Mouse (Mus musculus) fat pad, adult 2 months (tissue): ENCODE measurements around the gene Cdh13.

Experiments
- DNase-seq: peaks from one replicate; pipeline ENCODE4 v3.0.0-alpha.2; 2011; ENCODE audit warnings: low read depth, low spot score; ENCODE audit errors: extremely low read depth

Gene Cdh13

DNA sequence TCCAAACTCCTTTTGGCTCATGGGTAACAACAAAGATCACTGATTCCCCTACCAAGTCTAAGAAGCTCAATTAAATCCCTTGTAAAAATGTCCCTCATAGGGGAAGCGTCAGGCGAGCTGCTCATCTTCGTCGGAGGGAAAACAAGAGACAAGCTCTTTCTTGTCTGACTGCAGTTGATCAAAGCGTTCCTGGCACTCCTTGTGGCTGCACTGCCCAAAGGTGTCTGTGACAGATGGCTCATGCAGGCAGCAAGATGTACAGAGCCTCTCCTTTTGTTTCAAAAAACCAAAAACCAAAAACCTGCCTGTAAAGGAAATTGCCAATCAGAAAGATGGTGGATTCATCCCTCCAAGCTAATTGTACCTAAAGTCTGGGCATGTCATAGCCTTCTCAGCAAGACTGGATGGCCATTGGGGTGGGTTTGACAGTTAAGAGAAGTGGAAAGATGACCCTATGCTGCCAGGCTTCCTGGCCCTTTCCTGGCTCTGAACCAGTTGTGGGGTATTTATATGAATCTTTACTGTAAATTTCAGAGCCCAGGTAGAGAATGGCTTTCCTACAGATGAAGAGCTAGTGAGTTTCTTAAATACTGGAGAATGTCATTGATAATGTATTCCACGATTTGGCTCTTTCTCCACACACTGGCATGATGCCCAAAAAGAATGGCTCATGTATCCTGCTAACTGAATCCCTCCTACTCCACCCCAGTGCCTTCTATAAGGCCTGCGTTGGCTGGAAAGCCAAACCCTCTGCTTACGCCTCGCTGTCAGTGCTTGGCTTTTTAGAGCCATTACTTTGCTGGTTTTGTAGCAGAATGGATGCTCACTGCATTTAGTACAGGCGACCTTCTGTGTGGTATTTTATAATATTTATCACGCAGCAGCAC is 596.6 kb downstream of the Cdh13 start:
- no peak for DNase-seq

DNA sequence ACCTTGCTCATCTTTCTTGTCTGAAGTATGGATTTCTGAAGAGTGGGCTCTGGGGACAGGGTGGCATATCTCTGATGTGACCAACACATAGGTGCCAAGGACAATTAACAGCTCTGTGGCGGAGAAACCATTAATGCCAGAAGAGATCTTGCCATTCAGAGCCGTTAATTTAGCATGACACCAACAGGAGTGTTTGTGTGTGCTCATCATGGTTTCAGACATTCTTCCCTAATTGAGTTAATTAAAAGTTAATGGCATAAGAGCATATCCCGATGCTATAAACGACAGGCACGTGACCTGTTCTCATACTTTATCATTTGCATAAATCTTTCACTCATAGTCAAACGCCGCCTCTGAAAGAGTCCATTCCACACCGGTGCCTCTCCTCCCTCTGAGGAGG is 600.8 kb downstream of the Cdh13 start:
- no peak for DNase-seq

DNA sequence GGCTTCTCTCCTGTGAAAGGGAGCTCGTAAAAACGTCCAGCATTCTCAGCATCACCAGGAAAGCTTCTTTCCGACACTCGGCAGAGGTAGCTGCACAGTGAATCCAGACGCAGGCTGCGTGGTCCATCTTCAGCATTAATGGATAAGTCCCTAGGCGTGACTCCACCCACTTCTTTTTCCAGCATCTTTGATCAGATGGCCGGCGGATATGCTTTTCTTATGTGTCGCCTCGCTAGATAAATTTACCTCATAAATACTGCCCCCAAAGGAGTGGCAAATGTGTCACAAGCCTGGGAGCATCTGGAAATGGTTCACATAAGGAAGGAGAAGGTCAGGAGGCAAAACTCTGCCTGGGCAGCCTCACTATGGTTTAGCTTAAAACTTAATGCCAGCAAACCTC is 601.5 kb downstream of the Cdh13 start:
- DNase-seq: no peak

DNA sequence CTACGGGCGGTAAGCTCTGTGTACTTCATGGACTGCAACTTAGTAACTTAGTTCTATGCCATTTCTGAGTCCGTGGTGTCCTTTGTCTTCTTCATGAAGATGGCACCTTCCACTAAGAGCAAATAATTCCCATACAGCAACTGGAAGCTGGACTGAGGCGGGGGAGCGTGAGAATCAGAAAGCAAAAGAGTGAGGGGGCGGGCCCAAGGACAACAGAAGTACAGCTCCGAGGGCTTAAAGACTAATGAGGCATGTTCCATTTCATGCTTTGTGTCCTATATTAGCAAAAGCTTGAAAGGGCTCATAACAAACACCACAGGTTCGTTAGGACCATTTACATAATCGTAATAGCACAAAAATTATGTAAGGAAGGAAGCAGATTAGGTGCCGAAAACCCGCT is 618.9 kb downstream of the Cdh13 start:
- DNase-seq: no peak

DNA sequence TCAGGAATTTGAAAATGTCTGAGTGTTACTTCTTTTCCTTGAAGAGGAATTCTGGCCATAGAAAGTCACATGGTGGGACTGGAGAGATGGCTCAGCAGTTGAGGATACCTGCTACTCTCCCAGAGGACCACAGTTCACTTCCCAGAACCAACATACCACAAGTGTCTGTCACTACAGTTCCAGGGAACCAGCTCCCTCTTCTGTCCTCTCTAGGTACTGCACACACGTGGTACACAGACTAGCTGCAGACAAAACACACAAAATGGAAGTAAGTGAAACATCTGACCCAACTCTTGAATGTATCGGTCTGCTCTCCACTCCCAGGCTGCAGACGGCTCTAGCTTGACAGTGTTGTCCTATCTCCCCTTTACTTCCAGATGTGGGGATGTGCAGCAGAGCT is 633.0 kb downstream of the Cdh13 start:
- DNase-seq: no peak

DNA sequence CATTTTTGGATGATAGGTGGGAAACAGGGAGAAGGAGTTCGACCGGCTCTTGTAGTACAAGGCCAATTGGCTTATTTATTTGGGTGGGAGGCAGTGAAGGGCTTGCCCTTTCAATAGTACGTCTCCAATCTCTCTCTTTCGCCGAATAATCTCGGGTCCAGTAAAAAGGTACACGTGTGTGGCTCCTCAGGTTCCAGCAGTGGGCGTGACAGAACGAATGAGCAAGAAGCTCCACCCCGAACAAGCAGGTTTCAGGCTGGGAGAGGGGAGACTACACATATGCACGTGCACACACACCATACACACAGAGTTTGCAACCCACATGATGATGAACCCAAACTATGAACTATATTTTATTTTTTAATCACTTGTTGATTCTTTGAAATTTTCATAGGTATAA is 653.9 kb downstream of the Cdh13 start:
- DNase-seq: no peak

DNA sequence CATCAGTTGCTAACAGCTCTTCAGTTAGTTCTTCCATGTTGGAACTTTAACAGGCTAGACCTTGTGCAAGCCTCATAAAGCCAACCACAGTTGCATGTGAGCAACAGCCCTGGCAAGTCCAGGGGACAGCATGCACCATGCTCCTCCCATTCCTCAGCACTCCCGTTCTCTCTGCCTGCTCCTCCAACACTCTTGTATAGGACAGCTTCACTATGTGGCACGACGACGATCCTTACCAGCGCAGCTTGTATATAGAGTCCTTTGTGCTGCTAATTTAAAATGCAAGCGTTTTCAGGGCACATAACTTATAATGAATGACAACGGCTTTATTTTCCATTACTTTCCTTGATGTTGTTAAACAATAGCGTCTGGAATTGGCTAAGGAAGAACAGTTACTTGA is 654.5 kb downstream of the Cdh13 start:
- no peak for DNase-seq

DNA sequence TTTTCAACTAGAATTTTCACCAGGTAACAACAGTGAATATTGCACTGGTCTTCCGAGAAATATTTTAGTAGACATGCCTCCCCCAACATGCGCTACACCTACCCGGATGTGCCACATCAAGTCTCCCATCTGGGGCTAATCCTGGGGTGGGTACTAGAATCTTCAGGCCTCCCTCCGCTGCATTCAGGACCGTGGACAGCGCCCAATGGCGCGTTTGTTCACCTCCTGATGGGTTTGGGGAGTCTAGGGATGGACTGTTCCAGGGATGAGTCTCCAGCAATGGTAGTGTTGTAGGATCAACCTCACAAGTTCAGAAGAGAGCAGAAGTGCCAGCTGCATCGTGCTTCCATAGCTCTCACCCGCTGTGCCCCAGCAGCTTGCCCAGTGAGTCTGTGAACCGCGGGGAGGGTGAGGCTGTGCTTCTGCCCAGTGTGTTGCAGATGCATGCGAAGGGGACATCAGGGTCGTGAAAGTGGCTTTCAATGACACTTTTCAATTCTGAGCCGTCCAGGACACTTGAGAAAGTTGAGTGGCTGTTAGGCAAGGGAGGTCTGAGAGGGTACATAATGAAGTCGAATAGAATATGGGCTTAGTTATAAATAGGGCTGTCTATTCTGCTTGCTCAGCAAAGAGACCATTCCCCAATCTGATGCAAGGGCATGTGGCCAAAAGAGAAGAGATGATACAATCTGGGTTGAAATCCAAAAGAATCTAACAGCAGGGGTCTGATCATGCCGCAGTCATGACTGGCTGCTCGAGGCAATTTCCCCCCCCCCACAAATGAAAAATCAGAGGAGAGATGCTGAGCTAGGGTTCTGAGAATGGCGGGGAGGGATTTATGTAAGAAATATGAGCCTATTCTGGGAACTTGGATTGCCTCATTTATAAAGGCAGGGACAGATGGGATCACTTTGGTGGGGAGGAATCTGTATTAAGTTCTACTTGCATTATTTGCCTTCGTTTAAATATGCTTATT is 668.5 kb downstream of the Cdh13 start:
- DNase-seq: no peak

DNA sequence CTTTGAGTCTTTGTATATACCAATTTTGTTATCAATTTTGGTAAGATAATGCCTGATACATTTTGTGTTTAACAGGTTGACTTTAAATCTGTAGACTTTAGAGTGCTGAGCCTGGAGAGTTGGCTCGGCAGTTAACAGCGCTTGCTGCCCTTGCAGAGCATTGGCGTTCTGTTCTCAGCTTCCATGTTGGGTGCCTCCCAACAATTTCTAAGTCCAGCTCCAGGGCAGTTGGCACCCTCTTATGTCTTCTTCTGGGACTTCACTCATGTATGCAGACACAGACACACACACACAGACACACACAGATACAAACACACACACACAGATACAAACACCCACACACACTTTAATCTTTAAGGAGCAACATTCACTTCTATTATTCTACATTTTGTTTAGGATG is 672.6 kb downstream of the Cdh13 start:
- no peak for DNase-seq

DNA sequence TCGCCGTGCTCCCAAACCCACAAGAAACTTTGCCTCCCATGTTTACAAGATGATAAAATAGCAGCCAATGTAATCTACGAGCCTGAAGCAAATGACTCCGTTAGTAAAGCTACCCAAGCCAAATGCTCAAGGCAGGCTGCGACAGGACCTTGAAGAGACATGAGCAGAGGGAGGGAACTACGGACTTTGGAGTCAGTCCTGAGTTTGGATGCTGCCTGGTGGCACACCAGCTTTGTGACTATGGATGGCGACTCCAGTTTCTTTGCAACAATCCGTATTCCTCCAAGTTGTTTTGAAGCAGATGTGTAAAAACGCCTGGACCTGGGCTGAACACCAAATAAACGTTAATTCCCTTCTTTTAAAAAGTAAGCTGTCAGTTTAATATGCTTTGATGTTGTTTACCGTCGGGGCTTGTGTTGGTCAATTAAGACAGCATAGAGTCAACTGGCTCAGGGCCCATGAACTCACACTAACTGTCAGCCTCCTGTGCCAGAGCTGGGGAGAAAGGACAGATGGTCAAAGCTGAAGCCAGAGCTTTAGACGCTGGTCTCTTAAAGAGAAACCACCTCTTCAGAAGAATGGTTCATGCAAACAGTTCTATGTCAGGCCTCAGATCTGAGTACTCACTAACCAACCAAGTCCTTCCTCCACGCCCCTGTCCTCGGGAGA is 678.5 kb downstream of the Cdh13 start:
- no peak for DNase-seq

DNA sequence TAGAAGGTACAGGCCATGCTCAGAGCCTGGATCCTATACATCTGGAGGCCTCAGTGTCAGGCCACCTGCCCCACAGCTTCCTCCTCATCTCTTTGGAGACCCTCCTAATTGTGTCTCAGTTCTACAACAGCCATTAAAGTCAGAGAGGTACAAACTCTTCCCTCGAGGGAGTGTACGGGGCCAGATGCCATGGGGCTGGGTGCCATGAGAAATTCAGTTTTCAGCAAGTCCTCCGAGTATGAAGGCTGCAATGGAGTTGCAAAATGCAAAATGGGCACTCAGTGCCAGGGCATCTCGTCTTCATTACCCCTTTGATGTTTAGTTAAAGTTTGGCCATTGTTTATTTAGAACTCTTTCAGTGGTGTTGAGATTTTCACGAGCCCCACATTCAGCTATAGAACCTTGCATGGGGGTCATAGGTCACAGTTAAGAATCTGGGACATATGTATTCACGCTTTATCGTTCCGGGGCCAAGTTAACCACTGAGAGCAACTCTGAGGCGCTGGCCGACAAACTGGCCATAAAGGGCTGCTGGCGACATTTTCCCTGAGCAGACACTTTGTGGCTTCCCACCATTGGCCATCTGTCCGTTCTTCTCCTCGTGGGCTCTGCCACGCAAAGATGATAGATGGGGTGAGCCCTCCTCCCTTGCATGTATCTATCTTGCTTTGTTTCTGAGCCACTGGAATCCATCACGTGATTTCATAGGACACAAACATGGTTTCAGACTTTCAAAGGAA is 681.7 kb downstream of the Cdh13 start:
- no peak for DNase-seq

DNA sequence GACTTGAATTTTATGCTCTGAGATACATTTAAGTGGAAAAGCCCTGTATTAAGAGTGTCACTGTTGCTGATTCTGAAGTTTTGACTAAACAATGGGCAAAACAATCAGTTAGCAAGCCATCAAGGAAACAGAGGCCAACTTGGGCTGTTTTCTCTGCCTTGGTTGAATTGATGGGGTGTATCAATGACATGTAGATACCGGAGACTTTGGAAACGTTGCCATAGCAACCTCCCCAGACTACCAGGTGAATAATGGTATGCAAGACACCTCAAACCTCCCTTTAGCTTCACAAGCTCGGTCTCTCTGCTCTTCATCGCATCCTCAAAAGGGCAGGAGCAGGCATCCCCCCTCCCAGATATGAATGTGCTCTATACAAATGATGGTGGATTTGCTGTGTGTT is 685.4 kb downstream of the Cdh13 start:
- no peak for DNase-seq

DNA sequence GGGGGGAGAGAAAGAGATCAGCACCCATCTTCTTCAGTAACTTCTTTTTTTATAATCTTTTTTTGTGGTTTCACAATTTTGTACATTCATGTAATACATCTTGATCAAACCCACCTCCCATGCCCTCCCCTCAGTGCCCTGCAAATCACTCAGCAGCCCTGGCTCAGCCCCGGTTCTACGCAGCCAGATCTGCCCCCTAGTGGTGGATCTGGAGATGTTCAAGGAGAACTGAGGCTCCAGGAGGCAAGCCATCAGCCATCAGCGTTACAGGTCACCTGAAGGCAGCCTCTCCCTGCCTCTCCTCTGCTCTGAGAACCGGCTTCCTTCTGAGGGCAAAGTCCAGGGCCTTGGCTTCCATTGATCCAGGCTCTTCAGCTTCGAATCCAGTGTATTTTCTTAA is 696.3 kb downstream of the Cdh13 start:
- DNase-seq: no peak

DNA sequence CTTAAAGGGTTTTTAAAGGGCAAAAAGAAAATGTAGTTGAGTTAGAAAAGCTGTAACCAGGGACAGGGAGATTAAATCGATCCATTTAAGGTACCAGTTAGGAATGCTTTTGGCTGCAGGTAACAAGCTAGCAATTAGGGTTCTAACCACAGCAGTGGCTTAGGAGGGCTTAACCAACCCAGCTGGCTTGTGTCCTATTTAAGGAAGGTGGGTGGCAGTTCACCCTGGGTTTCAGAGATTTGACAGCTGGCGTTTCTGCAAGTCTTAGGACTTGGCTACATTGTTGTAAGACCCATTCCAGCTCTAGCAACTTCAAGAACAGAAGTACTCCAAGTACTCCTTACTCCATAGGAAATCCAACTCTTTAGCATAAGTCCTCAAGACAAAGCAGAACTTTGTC is 700.2 kb downstream of the Cdh13 start:
- DNase-seq: no peak

DNA sequence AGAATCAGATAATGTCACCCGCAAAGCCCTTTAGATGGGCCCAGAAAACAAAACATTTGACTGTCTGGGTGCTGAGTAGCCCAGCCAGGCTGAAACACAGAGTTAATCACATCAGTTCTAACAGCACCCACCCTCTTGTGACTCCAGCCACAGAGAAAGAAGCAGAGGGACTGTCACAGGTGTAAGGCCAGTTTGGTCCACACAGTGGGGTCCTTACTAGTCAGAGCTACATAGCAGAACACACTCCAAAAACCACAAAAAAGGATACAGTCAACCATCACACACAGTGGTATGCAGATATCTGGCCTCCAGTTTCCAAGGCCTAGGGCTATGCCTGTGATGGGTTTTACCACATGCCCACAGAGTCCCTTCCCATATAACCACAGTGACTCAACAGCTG is 703.3 kb downstream of the Cdh13 start:
- DNase-seq: no peak

DNA sequence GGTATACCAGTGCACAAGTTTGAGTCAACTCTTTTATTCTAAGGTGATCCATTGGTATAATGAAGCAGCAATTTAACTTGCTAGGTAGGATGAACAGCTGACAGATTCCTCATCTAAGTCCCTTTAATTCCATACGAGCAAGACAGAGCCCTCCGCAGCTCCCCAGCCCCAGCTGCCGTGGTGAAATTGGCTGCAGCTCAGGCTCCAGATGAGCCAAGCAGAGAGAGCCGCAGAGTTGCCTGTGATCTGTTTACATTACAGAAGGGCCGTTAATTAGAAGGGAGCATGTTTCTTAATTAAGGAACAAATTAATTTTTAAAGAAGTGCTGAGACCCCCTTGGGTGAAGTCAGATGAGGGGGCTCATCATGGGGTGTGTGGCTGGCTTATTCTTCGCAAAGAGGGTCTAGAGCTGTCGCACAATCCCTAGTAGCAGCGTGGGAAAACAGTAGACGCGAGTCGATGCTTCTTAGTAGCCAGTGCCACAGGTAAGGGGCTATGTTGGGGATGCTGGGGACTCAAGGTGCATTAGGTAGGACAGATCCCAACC is 712.2 kb downstream of the Cdh13 start:
- DNase-seq: no peak

DNA sequence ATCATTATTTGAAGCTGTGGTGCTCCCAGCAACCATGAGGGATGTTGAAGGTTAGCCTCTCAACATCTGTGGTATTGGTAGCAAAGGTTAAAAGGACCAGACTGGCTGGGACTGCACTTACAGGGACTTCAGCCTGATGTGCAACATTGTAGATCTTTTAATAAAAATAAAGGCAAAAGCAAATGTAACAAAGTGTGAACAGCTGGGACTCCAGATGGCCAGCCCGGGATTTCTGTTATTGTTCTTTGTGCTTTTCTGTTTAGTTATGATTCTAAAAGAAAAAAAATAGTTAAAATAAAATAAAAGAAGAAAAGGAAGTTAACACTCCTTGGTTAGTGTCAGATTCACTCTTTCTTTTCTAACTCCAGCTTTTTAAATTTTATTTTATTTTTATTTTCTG is 717.1 kb downstream of the Cdh13 start:
- no peak for DNase-seq

DNA sequence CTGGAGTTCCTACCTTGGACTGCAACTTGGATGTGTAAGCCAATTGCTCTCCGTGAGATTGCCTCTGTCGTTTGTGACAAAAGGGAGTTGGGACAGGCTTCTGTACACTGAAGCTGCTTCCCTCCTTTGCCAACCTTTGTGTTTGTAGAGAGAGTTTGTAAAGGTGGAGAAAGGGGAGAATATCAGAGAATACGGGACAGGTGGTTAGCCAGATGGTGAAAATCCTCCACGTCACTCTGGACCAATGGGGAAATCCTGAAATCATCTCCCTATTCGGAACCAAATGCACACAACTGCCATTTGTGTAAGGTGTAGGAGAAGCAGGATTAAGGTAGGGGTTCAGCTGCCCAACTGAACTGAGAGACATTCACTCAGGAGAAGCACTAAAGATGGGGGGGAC is 721.3 kb downstream of the Cdh13 start:
- no peak for DNase-seq

DNA sequence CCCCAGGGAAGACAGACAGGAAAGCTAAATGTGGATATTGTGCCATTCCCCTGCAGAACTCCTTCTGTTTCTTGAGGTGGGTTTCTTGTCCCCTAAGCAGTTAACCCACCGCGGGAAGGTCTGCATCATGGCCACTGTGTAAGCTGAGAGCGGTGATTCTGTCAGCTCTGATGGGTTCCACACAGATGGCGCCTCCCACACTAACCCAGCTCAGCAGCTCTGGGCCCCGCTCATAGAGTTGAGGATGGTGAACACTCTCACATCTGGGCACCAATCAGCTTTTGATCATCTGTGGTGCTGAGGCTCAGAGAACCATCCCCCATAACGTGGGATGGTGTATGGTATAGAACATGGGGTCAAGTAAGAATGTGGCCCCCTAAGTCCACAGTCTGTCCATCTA is 735.1 kb downstream of the Cdh13 start:
- DNase-seq: no peak

DNA sequence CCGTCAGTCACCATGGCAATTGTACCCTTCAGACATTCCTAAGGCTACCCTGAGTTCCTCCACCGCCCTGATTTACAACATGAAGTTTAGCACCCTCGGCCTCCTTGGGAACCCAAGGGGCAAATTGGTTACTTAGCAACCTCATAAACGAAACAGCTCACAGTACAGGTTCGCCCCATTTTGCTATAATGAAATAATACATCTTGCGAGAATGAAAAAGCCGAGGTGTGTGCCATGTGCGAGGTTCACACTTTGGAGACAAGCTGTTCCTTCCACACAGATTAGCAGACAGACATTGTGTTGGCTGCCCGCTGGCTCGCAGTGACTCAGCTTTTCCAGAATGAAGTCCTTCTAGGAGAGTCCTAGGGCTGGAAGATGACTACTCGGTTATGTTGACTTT is 737.2 kb downstream of the Cdh13 start:
- no peak for DNase-seq

DNA sequence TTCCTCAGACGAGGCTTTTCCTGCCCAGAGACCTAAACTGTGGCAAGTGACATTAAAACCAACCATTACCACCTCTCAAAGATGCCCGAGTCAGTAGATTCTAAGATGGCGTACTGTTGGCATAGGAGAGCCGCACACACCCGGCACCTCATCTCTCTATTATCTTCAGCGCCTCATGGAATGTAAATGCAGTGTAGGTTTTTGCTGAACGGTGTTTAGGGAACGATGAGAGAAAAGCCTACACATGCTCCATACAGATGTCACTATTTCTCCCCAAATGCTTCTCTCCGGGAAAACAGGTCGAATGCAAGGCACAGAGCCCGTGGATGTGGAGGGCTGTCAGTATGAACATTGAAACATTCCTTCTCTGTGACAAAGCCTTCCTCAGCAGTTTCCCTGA is 737.9 kb downstream of the Cdh13 start:
- DNase-seq: no peak
